Mouse (Mus musculus) Patski (cell line): ENCODE measurements around the gene Vwa3b. TPM values are rescaled to one million over a fixed set of nuclear protein-coding genes. Genes with fewer than 3 reads are reported as not detected.
A peak's percentile ranks its signal among the peaks of the same experiment; 100 is the strongest.

Experiments
- ATAC-seq: fragments of 100-300 bp; one replicate; pipeline ENCODE4 v1.8.0; 2021
- CTCF ChIA-PET: fragments of 350-600 bp; sonication (Branson Sonifier 250); formaldehyde crosslinking; loops from one replicate; lab custom pipeline; 2022; ENCODE audit warnings: inconsistent platforms; lab: Charles Lee
- POLR2A ChIA-PET: fragments of 350-600 bp; sonication (Branson Sonifier 250); formaldehyde crosslinking; loops from one replicate; lab custom pipeline; 2022; ENCODE audit warnings: antibody characterized with exemption, inconsistent platforms; lab: Charles Lee
- DNase-seq: peaks from one replicate; pipeline ENCODE4 v3.0.0-alpha.2; 2011; ENCODE audit warnings: low read depth, low spot score
- H3K27me3 ChIP-seq: fragments of 371-371 bp; one replicate; pipeline ENCODE4 v1.5.1; 2021
- CTCF ChIP-seq: fragments of 100-300 bp; IDR thresholded peaks from one replicate; pipeline ENCODE4 v1.5.1; 2021
- in situ Hi-C: fragments of 300-500 bp; cut with MboI; formaldehyde crosslinking; loops from 3 replicates; pipeline ENCODE4 v1.11.1; 2018; ENCODE audit warnings: low pct_unique_long_range_greater_than_20kb, mixed read lengths
- polyA plus RNA-seq: library from polyadenylated mRNA; unstranded; gene quantifications from one replicate; pipeline ENCODE4 v1.2.3, GENCODE M21; 2021

Vwa3b gene
- polyA plus RNA-seq, 1 experiment from 2014 or later = not detected

GRCm38 (mm10) chr1:37013006-37013405 lies 13.4 kb upstream of the Vwa3b start:
- TF ChIP-seq CTCF = no peak
- POLR2A ChIA-PET = no interaction called here
- ATAC-seq (no peak), DNase-seq (no peak)
- peaks cover 15% of the 10 kb centered on the region for H3K27me3 ChIP-seq
- in situ Hi-C loops = no loop called here
- CTCF ChIA-PET = no interaction called here

GRCm38 (mm10) chr1:37013687-37014086 lies 12.7 kb upstream of the Vwa3b start:
- DNase-seq (no peak), ATAC-seq (no peak)
- TF ChIP-seq CTCF = no peak
- H3K27me3 ChIP-seq = peaks cover 15% of the 10 kb centered on the region
- POLR2A ChIA-PET = no interaction called here
- in situ Hi-C loops = no loop called here
- CTCF ChIA-PET = no interaction called here

DNA sequence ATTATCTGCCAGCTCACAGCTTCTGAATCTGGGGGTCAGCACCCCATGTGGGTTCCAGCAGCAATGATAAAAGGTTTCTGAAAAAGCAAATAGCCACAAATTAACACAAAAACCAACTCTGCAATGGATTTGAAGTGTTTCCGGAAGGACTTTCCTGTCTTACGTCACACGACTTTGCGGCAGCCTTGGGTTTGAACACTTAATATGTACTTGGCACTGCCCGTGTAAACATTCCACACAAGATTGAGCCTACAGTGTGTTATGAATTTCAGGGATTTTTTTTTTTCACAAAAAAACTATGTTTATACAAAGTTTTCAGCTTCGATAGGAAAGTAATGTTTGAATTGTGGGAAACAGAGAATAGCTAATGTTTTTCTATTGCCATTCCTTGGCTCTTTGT lies 7.4 kb upstream of the Vwa3b start:
- no peak for ATAC-seq
- TF ChIP-seq CTCF = no peak
- peaks cover 23% of the 10 kb centered on the region for H3K27me3 ChIP-seq
- DNase-seq = no peak
- in situ Hi-C loops = no loop called here
- ChIA-PET CTCF (interaction anchor here (0.8 kb wide), 1 partner anchor 12 kb away, joined by 3 read pairs; no protein-coding TSS in a partner anchor), POLR2A (no interaction called here)

- POLR2A ChIA-PET = no interaction called here
- peaks cover 9% of the 10 kb centered on the region for H3K27me3 ChIP-seq
- DNase-seq (no peak), ATAC-seq (no peak)
- CTCF ChIA-PET = no interaction called here
- in situ Hi-C loops = no loop called here
- no peak for TF ChIP-seq CTCF
Measured at GRCm38 (mm10) chr1:37022704-37023103, 3.7 kb upstream of the Vwa3b start.

DNA sequence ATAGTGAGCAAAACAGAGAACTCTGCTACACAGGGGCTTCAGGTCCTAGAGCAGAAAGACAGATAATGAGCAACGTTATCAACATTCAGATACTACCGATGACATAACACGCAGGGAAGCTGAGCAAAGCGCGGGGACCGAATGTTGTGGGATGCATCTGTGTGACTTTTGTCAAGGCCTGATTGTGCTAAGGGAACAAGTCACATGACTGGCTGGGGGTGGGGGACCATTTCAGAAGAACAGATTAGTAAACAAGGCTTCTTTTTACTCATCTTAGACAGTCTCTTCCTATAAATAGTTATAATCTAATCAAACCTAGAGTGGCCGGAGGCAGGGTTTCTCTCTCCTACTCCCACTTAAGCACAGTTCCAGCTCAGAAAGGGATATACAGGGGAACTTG lies 1.7 kb upstream of the Vwa3b start:
- peaks cover 4% of the 10 kb centered on the region for H3K27me3 ChIP-seq
- CTCF ChIA-PET = no interaction called here
- ATAC-seq (no peak), DNase-seq (no peak)
- in situ Hi-C loops = no loop called here
- POLR2A ChIA-PET = no interaction called here
- no peak for TF ChIP-seq CTCF

DNA sequence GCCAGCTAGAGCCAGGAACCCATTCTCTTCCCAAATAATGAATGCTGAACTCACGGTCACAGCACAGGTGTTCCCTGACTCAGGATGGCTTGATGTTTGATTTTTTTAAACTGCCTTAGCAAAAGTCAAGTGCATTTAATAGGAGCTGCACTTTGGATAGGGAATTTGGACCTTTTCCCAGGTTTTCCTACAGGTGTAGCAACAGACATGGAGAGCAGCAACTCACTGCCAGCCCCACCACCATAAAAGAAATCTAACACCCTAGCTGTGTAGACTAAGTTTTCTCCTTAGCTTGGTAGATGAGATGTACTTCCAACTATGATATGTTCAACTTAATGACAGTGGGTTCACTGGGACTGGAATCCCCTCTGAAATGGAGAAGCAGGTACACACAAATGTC lies 1.0 kb upstream of the Vwa3b start:
- TF ChIP-seq CTCF = no peak
- ChIA-PET POLR2A (no interaction called here), CTCF (no interaction called here)
- DNase-seq = no peak
- no peak for ATAC-seq
- in situ Hi-C loops = no loop called here
- H3K27me3 ChIP-seq = peaks cover 4% of the 10 kb centered on the region

GRCm38 (mm10) chr1:37026866-37027265 lies 470 bp downstream of the Vwa3b start:
- no peak for TF ChIP-seq CTCF
- H3K27me3 ChIP-seq = peaks cover 4% of the 10 kb centered on the region
- ChIA-PET CTCF (no interaction called here), POLR2A (no interaction called here)
- in situ Hi-C loops = no loop called here
- ATAC-seq = no peak
- DNase-seq = no peak

GRCm38 (mm10) chr1:37028439-37029153 lies 2.2 kb downstream of the Vwa3b start:
- CTCF ChIA-PET = no interaction called here
- no peak for TF ChIP-seq CTCF
- ATAC-seq (no peak), DNase-seq (no peak)
- no peaks in the 10 kb centered on the region for H3K27me3 ChIP-seq
- POLR2A ChIA-PET = no interaction called here
- in situ Hi-C loops = no loop called here

DNA sequence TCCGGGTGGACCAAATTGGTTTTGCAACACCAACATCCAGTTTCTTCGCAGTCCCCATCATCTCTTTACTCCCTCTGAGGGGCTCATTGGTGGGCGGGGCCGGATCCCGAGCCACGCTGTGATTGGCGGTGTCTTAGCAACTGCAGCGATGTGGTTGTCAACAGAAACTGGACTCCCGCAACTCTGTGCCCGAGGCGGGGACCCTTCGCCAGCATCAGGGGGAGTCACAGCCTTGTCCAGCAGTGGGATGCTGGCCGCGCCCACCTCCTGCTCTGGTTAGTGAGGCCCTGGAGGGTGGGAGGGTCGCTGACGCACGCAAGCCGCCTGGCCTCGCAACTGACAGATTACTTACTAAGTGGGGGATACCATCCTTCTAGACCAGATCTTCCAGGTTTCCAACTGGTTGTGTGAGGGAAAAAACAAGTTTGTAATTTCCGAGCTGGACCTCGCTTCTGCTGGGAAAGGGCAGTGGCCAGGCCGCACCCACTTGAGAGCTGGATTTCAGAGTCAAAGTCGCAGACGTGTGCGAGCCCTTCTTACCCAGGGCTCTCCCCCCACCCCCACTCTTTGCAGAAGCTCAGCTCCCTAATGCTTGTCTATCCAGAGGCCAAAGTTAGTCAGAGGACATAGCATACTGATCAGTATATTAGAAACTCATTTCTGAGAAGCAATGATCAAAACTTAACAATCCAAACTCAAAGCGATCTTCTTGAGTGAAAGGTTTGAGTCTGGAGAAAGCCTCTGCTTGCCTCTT lies 2.9 kb downstream of the Vwa3b start:
- ATAC-seq (peak; percentile 8), DNase-seq (no peak)
- in situ Hi-C loops = no loop called here
- CTCF ChIA-PET = no interaction called here
- no peak for TF ChIP-seq CTCF
- POLR2A ChIA-PET = no interaction called here
- H3K27me3 ChIP-seq = no peaks in the 10 kb centered on the region

GRCm38 (mm10) chr1:37029942-37030341 lies 3.5 kb downstream of the Vwa3b start:
- ATAC-seq = no peak

DNA sequence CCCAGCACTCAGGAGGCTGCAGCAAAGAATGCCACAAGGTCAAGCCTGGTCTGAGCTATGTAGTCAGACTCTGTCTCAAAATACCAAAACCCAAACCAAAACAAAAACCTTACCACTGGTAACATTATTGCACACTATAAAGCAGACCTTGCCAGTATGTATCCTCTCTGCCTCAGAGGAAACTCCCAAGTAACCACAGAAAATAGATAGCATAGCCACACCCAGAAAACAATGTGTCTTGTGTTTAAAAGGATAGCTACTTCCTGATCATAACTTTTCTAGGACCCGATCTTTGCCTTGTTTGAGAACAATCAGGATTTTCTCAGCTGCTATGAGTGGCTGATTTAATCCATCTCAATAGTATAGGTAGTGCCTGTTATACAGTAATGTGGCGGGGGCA lies 4.3 kb downstream of the Vwa3b start:
- POLR2A ChIA-PET = no interaction called here
- CTCF ChIA-PET = no interaction called here
- ATAC-seq (no peak), DNase-seq (no peak)
- in situ Hi-C loops = no loop called here
- no peaks in the 10 kb centered on the region for H3K27me3 ChIP-seq
- TF ChIP-seq CTCF = no peak

More at GRCm38 (mm10) chr1:37029942-37030341, 3.5 kb downstream of the Vwa3b start:
- CTCF ChIA-PET = no interaction called here
- no peak for DNase-seq
- no peak for TF ChIP-seq CTCF
- no peaks in the 10 kb centered on the region for H3K27me3 ChIP-seq
- in situ Hi-C loops = no loop called here
- POLR2A ChIA-PET = no interaction called here
